Mouse (Mus musculus): ENCODE data around the gene Smgc. TPM values are rescaled to one million over a fixed set of nuclear protein-coding genes. Genes with fewer than 3 reads are reported as not detected.
"Not testable (repeated sequence)": the region's sequence is repeated elsewhere in the genome, so short reads cannot be mapped to it uniquely, and the experiment has no call there.

Gene Smgc
- not detected in 2 replicates for polyA plus RNA-seq (2012; rRNA removed)

- Histone ChIP-seq H3K36me3 (ENCODE audit: control insufficient read depth, insufficient read depth, low read length) (no peaks in the 10 kb centered on the region), H3K4me1 (ENCODE audit: control insufficient read depth, insufficient read depth, insufficient read length, low read length) (no peaks in the 10 kb centered on the region), H3K27me3 (ENCODE audit: control insufficient read depth, insufficient read depth, low read length) (no peaks in the 10 kb centered on the region), H3K27ac (ENCODE audit: insufficient read depth, low read depth, low read length) (no peak within 1 kb of the TSS), H3K4me3 (ENCODE audit: low read depth, low read length) (no peak within 1 kb of the TSS)
- 81% methylated on average over 7 of the region's 7 CpGs for WGBS
- no peak for TF ChIP-seq CTCF (IDR thresholded peaks at IDR 0.05; ENCODE audit: extremely low read depth, insufficient read length, insufficient replicate concordance, low read depth, low read length)
- no peak for TF ChIP-seq POLR2A (IDR thresholded peaks at IDR 0.05; ENCODE audit: low read depth, low read length)
These were observed at the start of gene Smgc for GRCm38 (mm10) chr15:91837965-91838364. Smgc (plus strand) TSS chr15:91838265.

GRCm38 (mm10) chr15:91788338-91788737, 49.7 kb upstream of the Smgc start:
- H3K4me1 ChIP-seq (ENCODE audit: control insufficient read depth, insufficient read depth, insufficient read length, low read length): no peaks in the 10 kb centered on the region
- H3K27me3 ChIP-seq (ENCODE audit: control insufficient read depth, insufficient read depth, low read length): no peaks in the 10 kb centered on the region
- 88% methylated on average over 11 of the region's 11 CpGs for WGBS
- TF ChIP-seq CTCF (IDR thresholded peaks at IDR 0.05; ENCODE audit: extremely low read depth, insufficient read length, insufficient replicate concordance, low read depth, low read length): no peak
- TF ChIP-seq POLR2A (IDR thresholded peaks at IDR 0.05; ENCODE audit: low read depth, low read length): no peak
- no peak overlapping the region for H3K27ac ChIP-seq (ENCODE audit: insufficient read depth, low read depth, low read length)
- no peak overlapping the region for H3K4me3 ChIP-seq (ENCODE audit: low read depth, low read length)
- H3K36me3 ChIP-seq (ENCODE audit: control insufficient read depth, insufficient read depth, low read length): no peaks in the 10 kb centered on the region

GRCm38 (mm10) chr15:91806463-91806862, 31.6 kb upstream of the Smgc start:
- WGBS: 82% methylated on average over 4 of the region's 4 CpGs
- TF ChIP-seq POLR2A (IDR thresholded peaks at IDR 0.05; ENCODE audit: low read depth, low read length) (no peak), CTCF (IDR thresholded peaks at IDR 0.05; ENCODE audit: extremely low read depth, insufficient read length, insufficient replicate concordance, low read depth, low read length) (no peak)

GRCm38 (mm10) chr15:91835319-91835718, 2.7 kb upstream of the Smgc start:
- WGBS: 74% methylated on average over 6 of the region's 6 CpGs
- TF ChIP-seq POLR2A (IDR thresholded peaks at IDR 0.05; ENCODE audit: low read depth, low read length) (no peak), CTCF (IDR thresholded peaks at IDR 0.05; ENCODE audit: extremely low read depth, insufficient read length, insufficient replicate concordance, low read depth, low read length) (no peak)
- no peaks in the 10 kb centered on the region for H3K27me3 ChIP-seq (ENCODE audit: control insufficient read depth, insufficient read depth, low read length)
- no peak overlapping the region for H3K4me3 ChIP-seq (ENCODE audit: low read depth, low read length)
- no peak overlapping the region for H3K27ac ChIP-seq (ENCODE audit: insufficient read depth, low read depth, low read length)
- no peaks in the 10 kb centered on the region for H3K36me3 ChIP-seq (ENCODE audit: control insufficient read depth, insufficient read depth, low read length)
- no peaks in the 10 kb centered on the region for H3K4me1 ChIP-seq (ENCODE audit: control insufficient read depth, insufficient read depth, insufficient read length, low read length)

More at GRCm38 (mm10) chr15:91806463-91806862, 31.6 kb upstream of the Smgc start:
- H3K4me3 ChIP-seq (ENCODE audit: low read depth, low read length): no peak overlapping the region
- H3K36me3 ChIP-seq (ENCODE audit: control insufficient read depth, insufficient read depth, low read length): no peaks in the 10 kb centered on the region
- no peaks in the 10 kb centered on the region for H3K27me3 ChIP-seq (ENCODE audit: control insufficient read depth, insufficient read depth, low read length)
- H3K4me1 ChIP-seq (ENCODE audit: control insufficient read depth, insufficient read depth, insufficient read length, low read length): no peaks in the 10 kb centered on the region
- no peak overlapping the region for H3K27ac ChIP-seq (ENCODE audit: insufficient read depth, low read depth, low read length)

- 54% methylated on average over 5 of the region's 5 CpGs for WGBS
- not testable (repeated sequence) for H3K4me3 ChIP-seq (ENCODE audit: low read depth, low read length); H3K4me1 ChIP-seq (ENCODE audit: control insufficient read depth, insufficient read depth, insufficient read length, low read length); H3K27me3 ChIP-seq (ENCODE audit: control insufficient read depth, insufficient read depth, low read length); H3K36me3 ChIP-seq (ENCODE audit: control insufficient read depth, insufficient read depth, low read length); H3K27ac ChIP-seq (ENCODE audit: insufficient read depth, low read depth, low read length)
These were observed 26.1 kb downstream of the Smgc start for GRCm38 (mm10) chr15:91864130-91864529.

- no peak overlapping the region for H3K4me3 ChIP-seq (ENCODE audit: low read depth, low read length)
- H3K36me3 ChIP-seq (ENCODE audit: control insufficient read depth, insufficient read depth, low read length): no peaks in the 10 kb centered on the region
- H3K27ac ChIP-seq (ENCODE audit: insufficient read depth, low read depth, low read length): no peak overlapping the region
- H3K4me1 ChIP-seq (ENCODE audit: control insufficient read depth, insufficient read depth, insufficient read length, low read length): no peaks in the 10 kb centered on the region
- TF ChIP-seq CTCF (IDR thresholded peaks at IDR 0.05; ENCODE audit: extremely low read depth, insufficient read length, insufficient replicate concordance, low read depth, low read length): no peak
- no peak for TF ChIP-seq POLR2A (IDR thresholded peaks at IDR 0.05; ENCODE audit: low read depth, low read length)
- whole genome bisulfite sequencing: 64% methylated on average over 6 of the region's 6 CpGs
- no peaks in the 10 kb centered on the region for H3K27me3 ChIP-seq (ENCODE audit: control insufficient read depth, insufficient read depth, low read length)
These were observed 62.2 kb downstream of the Smgc start for GRCm38 (mm10) chr15:91900245-91900644.

GRCm38 (mm10) chr15:91907046-91907445, 69.0 kb downstream of the Smgc start:
- not testable (repeated sequence) for H3K27ac ChIP-seq (ENCODE audit: insufficient read depth, low read depth, low read length); H3K4me1 ChIP-seq (ENCODE audit: control insufficient read depth, insufficient read depth, insufficient read length, low read length); H3K4me3 ChIP-seq (ENCODE audit: low read depth, low read length); H3K27me3 ChIP-seq (ENCODE audit: control insufficient read depth, insufficient read depth, low read length); H3K36me3 ChIP-seq (ENCODE audit: control insufficient read depth, insufficient read depth, low read length)
- WGBS: 51% methylated on average over 2 of the region's 11 CpGs

Other genes with a start within 250 kb of the Smgc start
- gene Lrrk2, start 165.1 kb upstream of the Smgc start, polyA plus RNA-seq (2012; rRNA removed): 0.20 and 0.48 TPM in 2 replicates
- gene Cntn1, start 212.9 kb downstream of the Smgc start, polyA plus RNA-seq (2012; rRNA removed): 0.11 and 0.42 TPM in 2 replicates